Comparison of ENCODE assay signal across 15 mouse cellular contexts in the genomic region with DNA sequence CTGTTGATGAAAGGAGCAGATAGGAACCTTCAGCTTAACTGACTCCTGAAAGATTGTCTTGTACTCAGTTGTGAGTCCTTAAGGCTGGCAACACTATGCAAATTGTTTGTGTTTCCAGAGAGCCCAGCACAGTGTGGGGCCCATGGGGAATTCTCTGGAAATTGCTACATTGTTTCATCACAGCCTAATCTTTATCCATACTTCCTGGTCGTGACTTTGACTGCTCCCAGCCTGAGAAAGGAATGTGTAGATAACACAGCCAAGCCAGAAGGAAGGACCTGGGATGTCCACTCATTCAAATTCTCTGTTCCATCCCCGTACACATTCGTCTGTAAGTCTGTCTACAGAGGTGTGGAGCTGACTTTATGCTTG.
DNase-seq lines count a peak whose midpoint lies in the region; ATAC-seq lines count a peak whose summit lies in the region.
"Had no signal": no experiment of that assay in that cellular context is flagged by ENCODE, and none has a peak within 500 bp of the region (broad histone marks: within the 10 kb centered on the region; RNA-seq: fewer than 3 reads in every experiment).

No protein-coding gene starts in this region.

- intact Hi-C loops in heart, postnatal 36 days (cut with DNase I), result no loop called here

- peak; percentile 92 for DNase-seq in heart, adult 11 months
- DNase-seq in heart, postnatal 36 days, result no peak
- peak; percentile 11 for DNase-seq in kidney, postnatal 10 days
- no peak for DNase-seq in midbrain, embryonic 14.5 days
- DNase-seq in right cerebral cortex, postnatal 10 days (ENCODE audit: low spot score in 2 of 2), result no peak
- DNase-seq in spleen, postnatal 10 days (ENCODE audit: low spot score in 2 of 2), result no peak
- DNase-seq: liver; lung, adult 2 months; spleen, adult 18-20 months had no signal

- 0 out of 2 replicates have a peak, but pooled peaks cover 3% of the 10 kb centered on the region for H3K27me3 ChIP-seq in kidney, embryonic 16.5 days (ENCODE audit: insufficient read depth, low read length)
- 0 out of 2 replicates have a peak, but pooled peaks cover 6% of the 10 kb centered on the region for H3K27me3 ChIP-seq in heart, embryonic 15.5 days
- H3K27me3 ChIP-seq in midbrain, embryonic 14.5 days (ENCODE audit: control insufficient read depth, insufficient read depth, low read length), result 0 out of 2 replicates have a peak, but pooled peaks cover 4% of the 10 kb centered on the region
- H3K27me3 ChIP-seq: CH12.LX had no signal

- no peak overlapping the region for H3K4me2 ChIP-seq in kidney, embryonic 16.5 days (replicated peaks; ENCODE audit: low read depth, low read length)
- no peak overlapping the region for H3K4me2 ChIP-seq in heart, embryonic 15.5 days
- H3K4me2 ChIP-seq in midbrain, embryonic 14.5 days (ENCODE audit: low read length), result no peak overlapping the region
- H3K4me2 ChIP-seq: embryonic facial prominence, embryonic 15.5 days; neural tube, embryonic 13.5 days had no signal

- H3K9ac ChIP-seq in kidney, embryonic 16.5 days (replicated peaks; ENCODE audit: low read length), result no peak overlapping the region
- H3K9ac ChIP-seq in heart, embryonic 15.5 days, result no peak overlapping the region
- no peak overlapping the region for H3K9ac ChIP-seq in midbrain, embryonic 14.5 days (replicated peaks; ENCODE audit: low read length)
- H3K9ac ChIP-seq: embryonic facial prominence, embryonic 15.5 days; neural tube, embryonic 13.5 days had no signal

- H3K36me3 ChIP-seq in kidney, embryonic 16.5 days (ENCODE audit: insufficient read depth, low read length), result no peaks in the 10 kb centered on the region
- H3K36me3 ChIP-seq in heart, embryonic 15.5 days, result no peaks in the 10 kb centered on the region
- no peaks in the 10 kb centered on the region for H3K36me3 ChIP-seq in midbrain, embryonic 14.5 days (ENCODE audit: control insufficient read depth, insufficient read depth, low read length)
- H3K36me3 ChIP-seq: embryonic facial prominence, embryonic 15.5 days; neural tube, embryonic 13.5 days had no signal

- ATAC-seq in kidney, embryonic 16.5 days (ENCODE audit: low FRiP score, low TSS enrichment), result no peak
- peak; percentile 67; the same call in 1 of the 2 replicates for ATAC-seq in heart, embryonic 15.5 days (replicated peaks; ENCODE audit: insufficient number of reproducible peaks, insufficient read depth, low FRiP score, low read depth)
- no peak; the same call in 1 of the 2 replicates for ATAC-seq in midbrain, embryonic 14.5 days (ENCODE audit: low FRiP score, low TSS enrichment)

- H3K4me1 ChIP-seq in kidney, embryonic 16.5 days (ENCODE audit: insufficient read depth, low read length), result peaks cover 11% of the 10 kb centered on the region; the same call in 1 of the 2 replicates
- H3K4me1 ChIP-seq in heart, embryonic 15.5 days (replicated peaks), result 0 out of 2 replicates have a peak, but pooled peaks cover 6% of the 10 kb centered on the region
- H3K4me1 ChIP-seq in midbrain, embryonic 14.5 days (ENCODE audit: control insufficient read depth, insufficient read depth, low read length), result peaks cover 24% of the 10 kb centered on the region
- H3K4me1 ChIP-seq: embryonic facial prominence, embryonic 15.5 days had no signal

- no peak overlapping the region for H3K27ac ChIP-seq in kidney, embryonic 16.5 days (ENCODE audit: low read length)
- no peak overlapping the region for H3K27ac ChIP-seq in heart, embryonic 15.5 days
- peak overlapping the region; percentile 73 for H3K27ac ChIP-seq in midbrain, embryonic 14.5 days (replicated peaks; ENCODE audit: low read depth, low read length)
- H3K27ac ChIP-seq: embryonic facial prominence, embryonic 15.5 days; neural tube, embryonic 13.5 days; stomach, postnatal 0 days had no signal

- 68% methylated on average over 3 of the region's 3 CpGs for WGBS in kidney, embryonic 16.5 days
- 16% methylated on average over 3 of the region's 3 CpGs for WGBS in heart, embryonic 15.5 days
- WGBS in midbrain, embryonic 14.5 days, result 44% methylated on average over 3 of the region's 3 CpGs

- no peaks in the 10 kb centered on the region for H3K9me3 ChIP-seq in kidney, embryonic 16.5 days (ENCODE audit: low read length)
- no peaks in the 10 kb centered on the region for H3K9me3 ChIP-seq in heart, embryonic 15.5 days (replicated peaks)
- H3K9me3 ChIP-seq in midbrain, embryonic 14.5 days (ENCODE audit: control insufficient read depth, low read length), result no peaks in the 10 kb centered on the region
- H3K9me3 ChIP-seq: embryonic facial prominence, embryonic 15.5 days; neural tube, embryonic 13.5 days had no signal

- H3K4me3 ChIP-seq in kidney, embryonic 16.5 days (ENCODE audit: low read length), result no peak overlapping the region
- no peak overlapping the region for H3K4me3 ChIP-seq in heart, embryonic 15.5 days
- no peak overlapping the region for H3K4me3 ChIP-seq in midbrain, embryonic 14.5 days (replicated peaks; ENCODE audit: low read depth, low read length)
- H3K4me3 ChIP-seq: embryonic facial prominence, embryonic 15.5 days; neural tube, embryonic 13.5 days had no signal

Comparison
In these comparisons a context has a peak if more than half of its experiments do, and no peak if none do; other contexts are left out.
1. DNase-seq: peak in heart, adult 11 months (single experiment) and kidney, postnatal 10 days (single experiment); none in heart, postnatal 36 days (0 of 2), midbrain, embryonic 14.5 days (single experiment), right cerebral cortex, postnatal 10 days (0 of 2) and spleen, postnatal 10 days (0 of 2).